Mouse (Mus musculus) liver, adult (tissue): Measurements from ENCODE around the gene Itpr2.

ENCODE experiments used
- GATA4 ChIP-seq: IDR thresholded peaks from 2 replicates; pipeline ENCODE4 v1.6.1; 2014; ENCODE audit warnings: mild to moderate bottlenecking, low read length; ENCODE audit not compliant: insufficient replicate concordance

Gene Itpr2

DNA sequence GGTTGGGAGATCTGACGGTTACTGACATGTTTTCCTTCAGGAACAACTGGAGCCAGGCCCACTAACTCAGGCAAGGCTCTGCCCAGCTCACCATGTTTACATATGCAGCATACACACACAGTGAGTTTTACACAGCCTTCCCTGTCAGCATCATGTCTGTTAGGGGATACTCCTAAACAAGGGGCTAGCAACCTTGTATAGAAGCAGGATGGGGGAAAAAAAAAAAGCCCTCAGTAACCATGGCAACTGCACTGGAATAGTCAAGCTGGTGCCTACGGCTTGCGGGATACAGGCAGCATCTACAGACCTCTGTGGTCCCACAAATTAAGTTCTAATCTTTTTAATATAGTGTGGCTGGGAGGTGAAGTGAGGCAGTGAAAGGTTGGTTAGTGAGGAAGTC lies 266.9 kb downstream of the Itpr2 start:
- no peak for TF ChIP-seq GATA4

DNA sequence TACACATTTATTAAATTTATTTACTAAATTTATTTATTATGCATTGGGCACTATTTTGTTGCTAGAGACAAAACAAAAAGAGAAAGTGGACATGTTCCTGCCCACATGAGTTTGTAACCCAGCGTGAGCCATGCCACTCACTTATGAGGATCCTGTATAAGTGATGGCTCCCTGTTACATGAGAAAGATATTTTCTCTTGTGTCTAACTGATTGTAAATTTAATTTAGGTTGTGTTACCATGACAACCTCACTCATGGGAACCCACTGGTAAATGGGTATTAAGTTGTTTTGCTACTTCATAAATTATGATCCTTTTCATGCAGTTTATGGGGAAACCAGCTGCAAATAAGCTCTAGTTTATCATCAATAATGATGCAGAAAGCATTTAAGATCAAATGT lies 267.6 kb downstream of the Itpr2 start:
- TF ChIP-seq GATA4 = no peak

DNA sequence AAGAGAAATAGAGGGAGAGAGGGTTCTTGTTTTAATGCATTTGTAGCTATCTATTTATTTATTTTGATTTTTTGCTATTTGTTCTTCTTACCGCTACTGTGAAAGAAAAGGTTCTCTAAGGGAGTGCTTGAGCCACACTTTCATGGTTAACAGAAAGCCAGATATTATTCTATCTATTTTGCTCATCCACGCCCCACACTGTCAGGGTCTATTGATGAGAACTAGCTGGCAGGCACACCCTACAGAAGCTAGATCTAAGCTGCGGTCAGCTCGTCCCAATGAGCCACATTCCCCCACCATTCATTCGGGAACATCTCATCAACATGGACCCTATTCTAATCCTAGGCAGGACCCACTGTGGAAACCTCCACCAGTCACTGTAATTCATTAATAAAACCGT lies 271.1 kb downstream of the Itpr2 start:
- TF ChIP-seq GATA4 = no peak

DNA sequence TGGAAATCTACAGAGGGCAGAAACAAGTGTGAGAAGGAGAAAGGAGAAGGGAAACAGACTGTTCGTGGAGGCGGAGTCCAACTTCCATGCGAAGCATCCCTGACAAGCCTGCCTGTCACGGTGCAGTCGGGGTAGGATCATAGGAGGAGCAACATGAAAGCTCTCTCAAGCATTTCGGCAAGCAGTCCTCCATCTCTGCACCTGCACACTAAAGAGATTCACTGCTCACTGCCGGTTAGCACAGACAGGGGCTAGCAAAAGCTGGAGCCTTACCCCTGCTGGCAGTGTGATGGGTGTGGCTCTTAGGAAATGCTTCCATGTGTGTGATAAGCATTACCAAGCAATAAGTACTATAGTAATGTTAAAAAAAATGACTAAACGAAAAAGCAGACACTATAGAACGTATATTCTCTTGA lies 271.6 kb downstream of the Itpr2 start:
- TF ChIP-seq GATA4 = no peak

DNA sequence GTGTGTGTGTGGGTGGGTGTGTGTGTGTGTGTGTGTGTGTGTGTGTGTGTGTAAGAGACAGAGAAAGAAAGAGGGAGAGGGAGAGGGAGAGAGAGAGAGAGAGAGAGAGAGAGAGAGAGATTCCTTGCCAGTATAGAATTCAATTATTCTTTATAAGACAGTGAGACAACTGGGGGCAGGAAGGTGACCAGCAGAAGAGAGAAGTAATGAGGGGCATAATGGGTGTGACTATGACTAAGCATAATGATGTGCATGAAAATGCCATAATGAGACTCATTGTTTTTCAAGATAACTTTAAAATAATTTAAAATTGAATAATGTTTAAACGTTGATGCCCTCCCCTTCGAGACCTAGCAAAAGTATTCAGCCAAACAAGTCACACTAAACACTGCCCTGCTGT lies 272.1 kb downstream of the Itpr2 start:
- TF ChIP-seq GATA4 = no peak

DNA sequence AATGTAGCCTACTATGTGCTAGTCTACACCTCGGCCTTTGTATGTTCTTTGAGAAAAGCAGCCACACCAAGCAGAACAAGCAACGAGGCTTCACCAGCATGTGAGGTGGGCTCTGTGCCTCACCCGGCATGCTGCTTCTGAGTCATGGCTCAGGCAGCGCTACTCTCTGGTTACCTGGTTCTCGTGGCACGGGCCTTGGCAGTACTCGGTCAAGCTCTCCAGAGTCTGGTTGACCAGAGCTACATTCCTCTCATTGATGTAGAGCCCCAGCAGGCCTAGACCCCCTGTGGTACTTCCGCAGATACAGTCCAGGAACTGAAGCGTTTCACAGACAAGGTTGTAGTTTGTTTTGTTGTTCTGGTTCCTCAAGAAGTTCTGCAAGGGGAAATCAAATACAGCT lies 272.5 kb downstream of the Itpr2 start:
- TF ChIP-seq GATA4 = no peak

DNA sequence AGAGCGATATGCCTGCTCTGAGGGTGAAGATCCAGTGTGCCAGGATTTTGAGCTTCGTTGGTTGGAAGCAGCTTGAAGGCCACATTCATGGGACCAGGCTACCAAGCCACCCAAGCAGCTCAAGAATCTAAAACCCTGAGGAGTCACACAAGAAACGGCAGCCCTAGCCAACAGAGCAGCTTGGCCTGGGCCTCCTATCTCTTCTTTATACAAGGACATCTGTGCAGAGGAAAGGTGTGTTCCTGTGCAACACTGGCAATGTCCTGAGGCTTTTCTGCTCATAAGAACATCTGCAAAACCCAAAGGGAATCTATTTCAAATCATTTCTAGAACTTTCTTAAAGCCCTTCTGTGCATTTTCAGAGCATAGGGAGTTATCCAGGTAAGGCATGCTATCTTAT lies 274.0 kb downstream of the Itpr2 start:
- TF ChIP-seq GATA4 = no peak

DNA sequence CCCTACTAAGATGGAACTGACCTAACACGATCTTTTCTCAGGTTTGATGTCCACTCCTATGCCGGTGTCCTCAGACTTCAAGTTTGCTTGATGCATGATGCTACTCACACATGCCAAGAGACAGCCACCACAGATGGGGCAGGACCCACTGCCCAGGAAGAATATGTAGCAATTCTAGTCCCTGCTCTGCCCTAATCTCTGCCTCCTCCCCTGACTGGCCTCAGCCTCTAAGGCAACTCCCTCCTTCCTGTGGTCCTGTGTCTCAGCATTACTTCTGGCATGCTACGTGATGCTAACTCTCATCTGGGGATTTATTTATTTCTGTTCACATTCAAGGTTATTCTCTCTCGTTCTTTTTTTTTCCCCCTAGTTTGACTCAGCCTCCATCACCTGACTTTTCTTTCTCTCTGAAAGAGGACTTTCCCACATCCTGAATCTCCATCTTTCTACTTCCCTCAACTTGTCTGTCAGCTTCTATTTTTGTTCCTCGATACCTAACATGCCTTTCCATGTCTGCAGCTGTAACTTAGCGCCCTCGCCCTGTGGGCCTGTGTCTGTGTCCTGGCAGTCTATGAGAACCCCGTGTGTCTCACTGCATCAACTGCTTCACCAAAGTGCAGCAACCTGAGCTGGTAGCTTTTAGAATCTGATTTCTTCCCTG lies 279.5 kb downstream of the Itpr2 start:
- TF ChIP-seq GATA4 = no peak

DNA sequence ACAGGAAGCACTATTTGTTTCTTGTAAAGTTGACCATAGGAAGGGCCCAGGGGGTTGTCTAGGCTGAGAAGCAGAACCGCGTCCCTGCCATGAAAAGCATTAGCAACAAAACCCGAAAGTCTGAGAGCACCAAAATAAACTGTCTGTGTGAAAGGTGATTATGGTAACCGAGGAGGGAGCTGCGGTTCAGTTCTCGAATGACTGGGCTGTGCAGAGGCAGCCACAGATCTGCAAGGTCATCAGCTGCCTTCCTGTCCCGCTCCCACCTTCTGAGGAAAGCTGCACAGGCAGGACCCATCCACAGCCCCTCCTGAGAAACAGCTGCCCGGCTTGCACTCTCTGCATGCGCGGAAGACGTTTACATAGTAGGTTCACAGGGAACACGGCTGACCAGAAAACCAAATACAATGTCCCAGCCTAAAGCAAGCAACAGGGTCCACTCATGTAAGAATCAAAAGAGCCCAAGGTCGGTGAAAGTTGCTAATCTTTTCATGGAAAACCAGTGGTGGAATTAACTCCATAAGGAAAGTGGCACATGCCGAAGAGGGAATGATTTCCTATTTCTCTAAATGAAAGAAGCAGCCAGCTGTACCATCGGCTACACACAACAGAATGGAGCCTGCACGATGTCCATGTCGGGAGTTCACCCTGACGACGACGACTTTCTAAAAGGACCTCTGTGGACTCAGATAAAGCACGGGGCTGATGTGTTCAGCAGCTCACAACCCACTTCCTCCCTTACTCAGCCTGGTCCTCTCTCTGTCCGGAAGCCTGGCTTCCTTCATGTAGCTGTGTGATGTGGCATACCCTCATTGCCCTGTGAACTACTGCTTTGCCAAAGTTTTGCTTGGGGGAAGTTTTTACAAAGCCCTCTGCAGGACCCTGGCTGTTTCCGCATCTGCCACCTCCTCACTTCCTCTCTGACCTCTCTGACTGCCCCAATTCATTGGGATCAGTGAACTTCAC lies 280.4 kb downstream of the Itpr2 start:
- no peak for TF ChIP-seq GATA4

DNA sequence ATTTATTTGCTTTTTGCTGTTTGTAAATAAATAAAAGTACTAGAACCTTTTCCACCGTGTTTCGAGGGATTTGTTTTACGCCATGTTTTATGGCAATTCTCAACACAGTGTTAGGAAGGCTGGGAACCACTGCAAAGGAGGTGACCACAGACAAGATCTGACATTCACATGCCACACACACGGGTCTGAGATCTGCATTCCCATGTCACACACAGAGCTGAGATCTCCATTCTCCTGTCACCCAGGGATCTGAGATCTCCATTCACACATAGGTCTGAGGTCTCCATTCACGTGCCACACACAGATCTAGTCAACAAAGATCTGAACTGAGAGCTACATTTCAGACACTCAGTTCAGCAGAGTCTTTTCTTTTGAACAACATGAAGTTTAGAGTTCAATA lies 282.0 kb downstream of the Itpr2 start:
- TF ChIP-seq GATA4 = no peak

DNA sequence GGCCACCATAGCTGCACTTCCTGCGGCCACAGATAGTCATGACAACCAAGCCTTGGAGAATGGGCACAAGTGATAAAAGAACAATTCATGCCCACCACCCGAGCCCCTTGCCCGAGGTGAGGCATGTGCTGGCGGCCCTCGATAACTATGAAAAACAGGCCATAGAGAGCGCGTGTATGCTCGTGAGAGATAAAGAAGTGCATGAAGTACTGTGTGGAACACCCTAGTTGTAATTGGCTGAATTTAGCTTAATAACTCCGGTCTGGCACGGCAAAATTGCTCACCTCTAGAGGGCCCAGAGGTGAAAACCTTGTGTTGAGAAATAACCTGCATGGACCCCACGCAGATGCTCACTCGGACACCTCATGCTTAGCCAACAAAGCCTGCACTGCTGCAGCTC lies 282.5 kb downstream of the Itpr2 start:
- no peak for TF ChIP-seq GATA4

DNA sequence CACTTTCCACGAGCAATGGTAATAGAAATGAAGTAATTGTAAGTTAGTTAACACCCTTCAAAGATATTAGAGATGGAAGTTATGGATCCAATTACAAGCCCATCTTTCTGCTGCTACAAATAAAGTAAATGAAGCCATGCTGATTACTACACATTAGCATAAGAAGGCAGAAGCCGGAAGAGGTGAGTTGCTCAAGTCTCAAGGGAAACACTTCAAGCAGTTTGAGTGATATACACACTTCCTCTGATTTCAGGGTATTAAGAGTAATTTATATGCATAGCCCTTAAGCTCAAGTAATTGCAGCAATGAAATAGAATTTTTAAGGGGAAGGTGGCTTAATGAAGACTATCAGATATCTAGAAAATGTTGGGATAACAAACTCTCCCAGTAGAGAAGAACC lies 286.7 kb downstream of the Itpr2 start:
- TF ChIP-seq GATA4 = no peak

DNA sequence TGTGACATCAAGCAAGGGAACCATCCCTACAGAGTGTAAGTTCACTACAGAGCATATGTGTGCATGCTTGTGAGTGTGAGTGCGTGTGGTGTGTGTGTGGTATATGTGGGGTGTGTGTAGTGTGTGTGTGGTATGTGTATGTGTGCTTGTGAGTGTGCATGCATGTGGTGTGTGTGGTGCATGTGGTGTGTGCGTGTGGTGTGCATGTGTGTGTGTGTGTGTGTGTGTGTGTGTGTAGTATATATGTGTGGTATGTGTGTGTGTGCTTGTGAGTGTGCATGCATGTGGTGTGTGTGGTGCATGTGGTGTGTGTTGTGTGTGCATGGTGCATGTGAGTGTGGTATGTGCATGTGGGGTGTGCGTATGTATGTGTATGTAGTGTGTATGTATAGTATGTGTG lies 289.7 kb downstream of the Itpr2 start:
- TF ChIP-seq GATA4 = no peak

DNA sequence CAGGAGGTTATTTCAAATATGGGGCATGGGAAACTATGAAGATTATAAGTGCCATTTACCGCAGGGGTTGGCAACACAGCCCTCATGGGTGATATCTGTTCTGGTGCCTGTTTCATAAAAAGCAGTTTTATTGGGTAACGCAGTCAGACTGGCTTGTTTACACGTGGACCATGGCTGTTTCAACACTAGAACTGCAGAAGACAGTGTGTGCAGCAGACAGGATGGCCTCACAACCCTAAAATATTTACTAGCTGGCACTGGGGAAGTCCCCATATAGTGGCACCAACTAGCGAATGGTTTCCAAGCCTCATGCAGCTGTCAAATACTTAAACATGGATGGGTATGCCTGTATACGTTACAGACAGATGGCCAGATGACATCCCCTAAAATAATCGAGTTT lies 290.8 kb downstream of the Itpr2 start:
- no peak for TF ChIP-seq GATA4

DNA sequence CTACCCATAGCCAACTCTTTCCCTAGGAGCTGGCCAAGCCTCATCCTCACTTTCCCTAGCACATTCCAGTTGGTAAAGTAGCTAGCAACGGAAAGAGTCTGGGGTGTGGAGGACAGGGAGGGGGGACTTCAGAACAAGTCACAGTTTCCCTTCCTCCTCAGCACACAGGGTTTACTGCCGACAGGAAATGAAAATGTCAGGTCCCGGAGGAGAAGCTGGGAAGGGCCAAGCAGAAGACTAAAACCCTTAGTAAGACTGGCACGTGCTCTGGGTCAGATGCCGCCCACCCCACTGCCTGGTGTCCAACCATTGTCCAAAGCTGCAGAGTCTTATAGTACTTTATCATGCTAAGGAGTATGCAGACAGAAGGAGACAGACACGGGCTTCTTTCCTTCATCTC lies 293.0 kb downstream of the Itpr2 start:
- no peak for TF ChIP-seq GATA4

DNA sequence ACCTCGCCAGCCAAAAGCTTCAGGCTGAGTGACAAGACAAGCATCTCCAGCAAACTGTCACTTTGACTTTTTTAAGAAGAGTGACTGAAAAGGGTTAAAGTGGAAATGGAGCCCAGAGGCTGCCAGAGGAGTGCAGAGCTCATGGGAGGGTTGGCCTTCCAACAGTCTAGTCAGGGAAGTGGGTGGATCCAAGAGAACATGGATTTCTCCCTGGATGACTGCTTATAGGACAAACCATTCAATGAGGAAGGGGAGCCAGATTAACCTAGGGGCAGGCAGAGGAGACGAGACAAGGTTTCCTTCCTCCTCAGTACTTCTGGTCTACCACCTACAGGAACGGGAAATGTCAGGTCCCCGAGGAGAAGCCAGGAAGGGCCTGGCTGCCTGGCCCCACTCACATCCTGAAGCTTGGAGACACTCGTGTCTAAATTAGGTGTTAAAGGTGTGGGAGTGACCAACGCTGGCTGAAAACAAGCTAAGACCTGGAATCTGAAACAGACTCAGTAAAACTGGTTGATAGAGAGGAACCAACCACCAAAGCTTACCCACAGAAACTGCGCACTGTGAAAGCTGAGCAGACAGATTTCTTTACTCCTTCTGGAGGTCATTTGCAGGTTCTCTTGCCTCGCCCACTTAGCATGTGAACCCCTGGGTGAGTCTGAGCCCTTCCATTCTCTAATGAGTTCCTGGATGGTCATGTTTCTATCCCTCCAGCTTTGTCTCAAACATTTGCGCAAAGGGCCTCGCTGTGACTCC lies 294.6 kb downstream of the Itpr2 start:
- no peak for TF ChIP-seq GATA4
